Mouse (Mus musculus): ENCODE results near the gene Phrf1.
A peak's percentile ranks its signal among the peaks of the same experiment; 100 is the strongest.

Phrf1 gene

GRCm38 (mm10) chr7:141261480-141261879 lies 32.9 kb downstream of the Phrf1 start:
- DNase-seq: peak; percentile 44 to 48

- DNase-seq: no peak
Measured at GRCm38 (mm10) chr7:141263640-141264039, 35.1 kb downstream of the Phrf1 start.

GRCm38 (mm10) chr7:141264041-141264700 lies 35.6 kb downstream of the Phrf1 start:
- DNase-seq: no peak

GRCm38 (mm10) chr7:141264761-141265410 lies 36.3 kb downstream of the Phrf1 start:
- DNase-seq: peak; percentile 37

- no peak for DNase-seq
Measured at GRCm38 (mm10) chr7:141265411-141265738, 36.8 kb downstream of the Phrf1 start.

- DNase-seq: peak in 1 of 2 experiments; percentile 25
Measured at GRCm38 (mm10) chr7:141265739-141266561, 37.4 kb downstream of the Phrf1 start, which contains the start of gene Irf7. Gene Irf7, minus strand, starts transcription at chr7:141266481.

- no peak for DNase-seq
Measured at GRCm38 (mm10) chr7:141268466-141269272, 40.1 kb downstream of the Phrf1 start.

GRCm38 (mm10) chr7:141269273-141269545 lies 40.6 kb downstream of the Phrf1 start:
- no peak for DNase-seq

- no peak for DNase-seq
Measured at GRCm38 (mm10) chr7:141270631-141271030, 42.0 kb downstream of the Phrf1 start.

GRCm38 (mm10) chr7:141275356-141275755 lies 46.8 kb downstream of the Phrf1 start:
- no peak for DNase-seq

GRCm38 (mm10) chr7:141276546-141276945 lies 48.0 kb downstream of the Phrf1 start, which contains the start of gene Cdhr5:
Gene Cdhr5, minus strand, starts transcription at chr7:141276786.
- peak in 1 of 2 experiments; percentile 48 for DNase-seq

- no peak for DNase-seq
Measured at GRCm38 (mm10) chr7:141277701-141278678, 49.4 kb downstream of the Phrf1 start.

GRCm38 (mm10) chr7:141278766-141279590 lies 50.4 kb downstream of the Phrf1 start, which contains the start of gene Sct:
Gene Sct, minus strand, starts transcription at chr7:141279133.
- peak; percentile 72 to 77 for DNase-seq

- DNase-seq: no peak
Measured at GRCm38 (mm10) chr7:141281442-141281841, 52.9 kb downstream of the Phrf1 start.

GRCm38 (mm10) chr7:141282756-141283155 lies 54.2 kb downstream of the Phrf1 start:
- DNase-seq: peak in 1 of 2 experiments; percentile 59

GRCm38 (mm10) chr7:141288042-141288441 lies 59.5 kb downstream of the Phrf1 start:
- no peak for DNase-seq

- DNase-seq: peak in 1 of 2 experiments; percentile 38
Measured at GRCm38 (mm10) chr7:141291921-141292582, 63.5 kb downstream of the Phrf1 start, which contains the start of gene Drd4. Gene Drd4, plus strand, starts transcription at chr7:141292006.

- DNase-seq: no peak
Measured at GRCm38 (mm10) chr7:141292583-141293388, 64.2 kb downstream of the Phrf1 start.

Data from cerebellum, postnatal 14 days (tissue).